Mouse (Mus musculus): ENCODE results near the gene Prpsap1. TPM values are rescaled to one million over a fixed set of nuclear protein-coding genes. Genes with fewer than 3 reads are reported as not detected.

The Prpsap1 gene
- polyA plus RNA-seq (2021; fragmentation: Nextera tagmentation): 54.8 and 59.0 TPM in 2 replicates
- long read RNA-seq, experiment 1, transcript Prpsap1-209 (9 exons, 1,691 nt): minor isoform, 17 of 411 reads
- long read RNA-seq, experiment 1, transcript Prpsap1-201 (10 exons, 1,841 nt): major isoform, 339 of 411 reads
- long read RNA-seq, experiment 1, partial matches to known transcripts: 7 of 411 reads
- long read RNA-seq, experiment 1, other reads (novel, unspliced or antisense): 42 of 411 reads
- long read RNA-seq, experiment 2, transcript Prpsap1-201 (10 exons, 1,841 nt): major isoform, 64 of 89 reads
- long read RNA-seq, experiment 2, partial matches to known transcripts: 6 of 89 reads
- long read RNA-seq, experiment 2, other reads (novel, unspliced or antisense): 14 of 89 reads

DNA sequence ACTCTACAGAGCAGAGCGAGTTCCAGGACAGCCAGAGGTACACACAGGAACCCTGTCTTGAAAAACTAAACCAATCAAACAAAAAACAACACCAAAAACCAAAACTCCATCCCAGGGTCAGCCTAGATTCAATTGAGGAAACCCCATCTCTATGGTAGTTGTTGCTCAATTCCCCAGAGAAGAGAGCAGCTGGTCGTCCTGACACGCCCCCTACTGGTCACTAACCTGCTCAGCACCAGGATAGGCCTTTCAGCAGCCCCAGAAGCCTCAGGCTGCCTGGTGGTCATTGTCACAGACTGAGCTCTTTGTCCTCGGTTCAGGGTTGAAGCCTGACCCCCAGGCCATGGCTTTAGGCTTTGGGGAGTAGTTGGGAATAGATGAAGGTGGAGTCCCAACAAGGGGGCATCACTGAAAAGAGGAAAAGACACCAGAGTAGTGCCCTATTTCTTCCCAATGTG is at the start of gene Prpsap1:
Gene Prpsap1 (minus strand): TSS at position 408 of the 458 bp plus-strand sequence.

GRCm38 (mm10) chr11:116530187-116531147 is 36.5 kb upstream of the Prpsap1 start, which contains the start of gene Sphk1:
Gene Sphk1, plus strand, starts transcription at chr11:116530925.

GRCm38 (mm10) chr11:116466141-116466540 is 27.9 kb downstream of the Prpsap1 start, which contains the start of gene Qrich2:
Gene Qrich2, minus strand, starts transcription at chr11:116466241.

DNA sequence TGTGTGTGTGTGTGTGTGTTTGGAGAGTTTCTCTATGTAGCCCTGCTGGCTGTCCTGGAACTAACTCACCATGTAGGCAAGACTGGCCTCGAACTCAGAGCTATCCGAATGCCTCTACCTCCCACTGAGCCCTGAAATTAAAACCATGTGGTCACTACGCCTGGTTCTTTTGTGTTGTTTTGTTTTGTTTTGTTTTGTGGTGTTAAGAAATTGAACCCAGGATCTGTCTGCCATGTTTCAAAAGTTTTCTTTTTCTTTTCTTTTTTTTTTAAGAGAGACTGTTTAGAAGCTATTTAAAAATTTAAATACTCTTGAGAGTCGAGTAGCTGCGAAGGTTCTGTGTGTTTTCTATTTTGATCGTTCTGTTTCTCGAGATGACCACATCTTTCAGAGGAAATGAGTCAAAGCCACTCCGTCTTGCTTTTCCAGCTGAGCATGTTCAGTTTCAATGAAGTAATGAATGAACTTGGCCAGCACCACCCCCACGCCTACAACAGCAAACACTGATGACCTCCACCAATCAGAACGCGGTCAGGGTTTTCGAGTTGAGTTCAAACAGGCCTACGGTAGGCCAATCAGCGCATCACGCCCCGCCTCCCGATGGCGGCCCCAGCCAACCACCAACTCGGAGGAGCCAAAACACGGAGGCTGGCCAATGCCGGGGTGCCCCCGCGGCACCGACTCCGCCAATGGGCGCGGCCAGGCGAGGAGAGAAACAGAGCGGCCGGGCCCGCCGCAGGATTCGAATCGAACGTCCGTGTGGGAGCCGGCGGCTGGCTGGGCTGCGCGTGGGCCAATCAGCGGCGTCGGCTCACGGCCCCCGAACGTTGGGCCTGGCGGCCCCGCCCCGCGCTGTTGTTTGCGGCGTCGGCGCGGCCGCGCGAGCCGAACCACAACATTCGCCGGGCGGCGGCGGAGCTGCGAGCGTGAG is 60.4 kb downstream of the Prpsap1 start, which contains the start of gene Ubald2:
Gene Ubald2 (plus strand): TSS at position 739 of the 931 bp plus-strand sequence.

Other genes starting within 250 kb of the Prpsap1 start
- gene Srp68, start 220.0 kb downstream of the Prpsap1 start, polyA plus RNA-seq (2021; fragmentation: Nextera tagmentation): 25.9 and 34.4 TPM in 2 replicates
- gene Galr2, start 213.3 kb downstream of the Prpsap1 start, polyA plus RNA-seq (2021; fragmentation: Nextera tagmentation): not detected in 2 replicates
- 44.9 and 81.5 TPM in 2 replicates for gene Exoc7, start 187.0 kb downstream of the Prpsap1 start, polyA plus RNA-seq (2021; fragmentation: Nextera tagmentation)
- gene Foxj1, start 158.8 kb downstream of the Prpsap1 start, polyA plus RNA-seq (2021; fragmentation: Nextera tagmentation): 1.0 and 3.7 TPM in 2 replicates
- gene Rnf157, start 81.2 kb downstream of the Prpsap1 start, polyA plus RNA-seq (2021; fragmentation: Nextera tagmentation): 36.6 and 49.2 TPM in 2 replicates
- gene Ubald2, start 60.1 kb downstream of the Prpsap1 start, polyA plus RNA-seq (2021; fragmentation: Nextera tagmentation): 4.5 and 15.9 TPM in 2 replicates
- gene Qrich2, start 28.0 kb downstream of the Prpsap1 start, polyA plus RNA-seq (2021; fragmentation: Nextera tagmentation): 0.05 TPM in 1 of 2 replicates, not detected in the other
- gene Sphk1, start 36.7 kb upstream of the Prpsap1 start, polyA plus RNA-seq (2021; fragmentation: Nextera tagmentation): 4.8 and 4.9 TPM in 2 replicates
- gene Ube2o, start 87.2 kb upstream of the Prpsap1 start, polyA plus RNA-seq (2021; fragmentation: Nextera tagmentation): 16.7 and 25.2 TPM in 2 replicates
- gene Aanat, start 92.2 kb upstream of the Prpsap1 start, polyA plus RNA-seq (2021; fragmentation: Nextera tagmentation): 0.10 and 0.18 TPM in 2 replicates
- 0.18 and 0.51 TPM in 2 replicates for gene Rhbdf2, start 132.8 kb upstream of the Prpsap1 start, polyA plus RNA-seq (2021; fragmentation: Nextera tagmentation)
- 13.9 and 15.9 TPM in 2 replicates for gene Prcd, start 159.3 kb upstream of the Prpsap1 start, polyA plus RNA-seq (2021; fragmentation: Nextera tagmentation)
- 31.5 and 55.9 TPM in 2 replicates for gene Cygb, start 160.1 kb upstream of the Prpsap1 start, polyA plus RNA-seq (2021; fragmentation: Nextera tagmentation)